Mouse (Mus musculus) liver, embryonic 14.5 days (tissue): Measurements from ENCODE around the gene Zfp617. TPM values are rescaled to one million over a fixed set of nuclear protein-coding genes. Genes with fewer than 3 reads are reported as not detected.
A peak's percentile ranks its signal among the peaks of the same experiment; 100 is the strongest.

Experiments
- ATAC-seq: fragments of 200-750 bp; cut with Nextera tagmentation; 2 replicates; pipeline ENCODE4 v1.8.0; 2017; ENCODE audit warnings: moderate number of reproducible peaks, mild to moderate bottlenecking, moderate library complexity; ENCODE audit not compliant: insufficient read depth
- DNase-seq, 3 experiments: peaks; one replicate each; pipeline ENCODE4 v3.0.0-alpha.2; 2012 to 2013; ENCODE audit warnings: low read depth in 3 of 3, low spot score in 3 of 3
- H3K27ac ChIP-seq: fragments of 300-500 bp; sonication (generic); 2 replicates; pipeline ENCODE4 v1.5.1; 2014; ENCODE audit warnings: moderate library complexity, mild to moderate bottlenecking, control low read depth, inconsistent platforms
- H3K27me3 ChIP-seq: fragments of 300-500 bp; sonication (generic); 2 replicates; pipeline ENCODE4 v1.6.1; 2014; ENCODE audit warnings: mild to moderate bottlenecking, low read length, moderate library complexity; ENCODE audit not compliant: control insufficient read depth, insufficient read depth
- H3K36me3 ChIP-seq: fragments of 300-500 bp; sonication (generic); replicated peaks from 2 replicates; pipeline ENCODE4 v1.6.1; 2014; ENCODE audit warnings: low read depth; ENCODE audit not compliant: control insufficient read depth, insufficient read depth
- H3K4me1 ChIP-seq, 2 experiments: fragments of 200-500 bp in 1 of 2; fragments of 300-500 bp in 1 of 2; sonication (generic) in 1 of 2; replicated peaks; 2 replicates each; pipeline ENCODE4 v1.6.1; 2012 to 2014; ENCODE audit warnings: antibody characterized with exemption in 1 of 2, inconsistent platforms in 1 of 2, low read length in 1 of 2; ENCODE audit not compliant: control insufficient read depth in 2 of 2, insufficient read depth in 2 of 2
- H3K4me2 ChIP-seq: fragments of 300-500 bp; sonication (generic); 2 replicates; pipeline ENCODE4 v1.6.1; 2014; ENCODE audit warnings: low read depth, mild to moderate bottlenecking, control low read depth, moderate library complexity
- H3K4me3 ChIP-seq, 2 experiments: fragments of 200-500 bp in 1 of 2; fragments of 300-500 bp in 1 of 2; sonication (generic) in 1 of 2; 2 replicates each; pipeline ENCODE4 v1.5.1; 2012 to 2014; ENCODE audit warnings: low read depth in 2 of 2, low read length in 2 of 2, mild to moderate bottlenecking in 2 of 2, control low read depth in 1 of 2, inconsistent platforms in 1 of 2, moderate library complexity in 1 of 2; ENCODE audit not compliant: insufficient read depth in 1 of 2
- H3K9ac ChIP-seq: fragments of 300-500 bp; sonication (generic); replicated peaks from 2 replicates; pipeline ENCODE4 v1.6.1; 2014; ENCODE audit warnings: mild to moderate bottlenecking, control low read depth, moderate library complexity
- H3K9me3 ChIP-seq: fragments of 300-500 bp; sonication (generic); 2 replicates; pipeline ENCODE4 v1.6.1; 2016; ENCODE audit warnings: low read length, mixed read lengths; ENCODE audit not compliant: control insufficient read depth
- CTCF ChIP-seq: IDR thresholded peaks from 2 replicates; pipeline ENCODE4 v1.5.1; 2016; ENCODE audit warnings: antibody characterized with exemption, low read depth, control low read depth
- EP300 ChIP-seq: IDR thresholded peaks from 2 replicates; pipeline ENCODE4 v1.6.1; 2016; ENCODE audit warnings: antibody characterized with exemption, low read depth
- WGBS: fragments of 180-500 bp; shearing (Covaris S2); extraction: QIAGEN DNeasy Blood & Tissue Kit; methylation state at CpG from one replicate; pipeline ENCODE4 v1.1.7; 2014; ENCODE audit not compliant: insufficient replicate concordance; 5-methylcytosine and 5-hydroxymethylcytosine counted together
- polyA plus RNA-seq, 2 experiments: library from polyadenylated mRNA; depleted of rRNA in 1 of 2; stranded (reverse) in 1 of 2; unstranded in 1 of 2; fragments of >200 nt; fragmentation: Nextera tagmentation in 1 of 2; extraction: Ambion mirVana in 1 of 2; gene quantifications; 2 replicates each; pipeline versions ENCODE4 v1.2.1 to v1.2.3; 2012 to 2014

Gene Zfp617
- polyA plus RNA-seq, 2 experiments, result 5.8 to 6.7 TPM

GRCm38 (mm10) chr8:71967261-71967660 is 58.8 kb downstream of the Zfp617 start:
- no peak for DNase-seq
- 92% methylated on average over 5 of the region's 5 CpGs for WGBS
- TF ChIP-seq EP300 (no peak), CTCF (no peak)
- ATAC-seq, result no peak
- H3K4me1 ChIP-seq, result no peaks in the 10 kb centered on the region
- H3K27ac ChIP-seq, result no peak overlapping the region
- H3K36me3 ChIP-seq, result peaks cover 30% of the 10 kb centered on the region
- peaks cover 3% of the 10 kb centered on the region for H3K9me3 ChIP-seq
- no peak overlapping the region for H3K4me3 ChIP-seq
- no peak overlapping the region for H3K4me2 ChIP-seq
- H3K9ac ChIP-seq, result no peak overlapping the region
- H3K27me3 ChIP-seq, result no peaks in the 10 kb centered on the region

- Histone ChIP-seq H3K4me1 (no peaks in the 10 kb centered on the region), H3K27ac (no peak overlapping the region), H3K9ac (no peak overlapping the region), H3K4me3 (no peak overlapping the region), H3K27me3 (no peaks in the 10 kb centered on the region), H3K36me3 (peaks cover 30% of the 10 kb centered on the region), H3K9me3 (peaks cover 3% of the 10 kb centered on the region), H3K4me2 (no peak overlapping the region)
- ATAC-seq, result no peak
- DNase-seq, result no peak
- 85% methylated on average over 6 of the region's 6 CpGs for WGBS
- TF ChIP-seq CTCF (no peak), EP300 (no peak)
Observed at GRCm38 (mm10) chr8:71968100-71968499, 59.7 kb downstream of the Zfp617 start.

- Histone ChIP-seq H3K4me1 (no peaks in the 10 kb centered on the region), H3K4me2 (no peak overlapping the region), H3K36me3 (peaks cover 30% of the 10 kb centered on the region), H3K9ac (no peak overlapping the region), H3K27ac (no peak overlapping the region), H3K27me3 (no peaks in the 10 kb centered on the region), H3K9me3 (peaks cover 3% of the 10 kb centered on the region), H3K4me3 (no peak overlapping the region)
- DNase-seq, result no peak
- TF ChIP-seq CTCF (no peak), EP300 (no peak)
- WGBS, result 87% methylated on average over 6 of the region's 6 CpGs
- no peak for ATAC-seq
Observed at GRCm38 (mm10) chr8:71968636-71969035, 60.2 kb downstream of the Zfp617 start.

DNA sequence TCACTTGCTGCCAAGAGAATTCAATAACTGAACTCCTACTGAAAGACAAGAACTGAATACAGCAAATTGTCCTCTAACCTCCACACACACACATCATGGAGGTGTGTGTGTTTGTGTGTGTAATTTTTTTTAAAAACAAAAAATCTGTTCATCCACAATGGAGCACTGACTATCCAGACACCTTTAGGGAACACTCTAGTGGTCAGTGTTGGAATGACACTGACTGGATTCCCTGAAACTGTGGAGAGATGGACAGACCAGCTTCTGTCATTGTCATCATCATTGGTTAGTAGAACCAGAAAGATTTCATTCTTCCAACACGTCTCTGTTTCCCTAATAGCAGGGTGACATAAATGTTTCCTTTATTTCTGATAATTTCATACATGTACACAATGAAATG is 63.5 kb downstream of the Zfp617 start:
- no peak overlapping the region for H3K27ac ChIP-seq
- no peak overlapping the region for H3K9ac ChIP-seq
- no peaks in the 10 kb centered on the region for H3K27me3 ChIP-seq
- peaks cover 16% of the 10 kb centered on the region for H3K36me3 ChIP-seq
- ATAC-seq (no peak), DNase-seq (no peak)
- no peak overlapping the region for H3K4me2 ChIP-seq
- WGBS, result 70% methylated on average over 1 of the region's 1 CpGs
- no peaks in the 10 kb centered on the region for H3K4me1 ChIP-seq
- TF ChIP-seq EP300, result no peak
- peak; percentile 57 for TF ChIP-seq CTCF
- H3K4me3 ChIP-seq, result no peak overlapping the region
- no peaks in the 10 kb centered on the region for H3K9me3 ChIP-seq

DNA sequence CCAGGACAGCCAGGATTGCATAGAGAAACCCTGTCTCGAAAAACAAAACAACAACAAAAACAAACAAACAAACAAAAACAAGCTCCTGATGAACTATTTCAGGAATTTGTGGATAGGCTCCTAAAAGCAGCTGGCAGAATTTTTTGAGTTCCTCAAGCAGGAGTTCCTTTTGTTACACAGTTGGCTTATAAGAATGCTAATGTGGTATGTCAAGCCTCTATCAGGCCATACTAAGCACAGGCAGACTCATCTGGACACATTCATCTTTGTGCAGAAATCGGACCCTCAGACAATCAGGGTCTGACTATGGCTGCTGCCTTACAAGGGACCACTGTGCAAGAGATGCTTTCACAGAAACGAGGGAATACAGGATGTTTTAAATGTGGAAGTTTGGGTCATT is 65.8 kb downstream of the Zfp617 start:
- 55% methylated on average over 3 of the region's 3 CpGs for whole genome bisulfite sequencing

More for the DNA sequence above, 65.8 kb downstream of the Zfp617 start:
- H3K27me3 ChIP-seq, result no peaks in the 10 kb centered on the region
- no peak for DNase-seq
- no peak overlapping the region for H3K27ac ChIP-seq
- H3K4me2 ChIP-seq, result no peak overlapping the region
- ATAC-seq, result no peak
- TF ChIP-seq CTCF, result no peak
- no peak for TF ChIP-seq EP300
- no peaks in the 10 kb centered on the region for H3K9me3 ChIP-seq
- no peak overlapping the region for H3K9ac ChIP-seq
- peaks cover under 1% of the 10 kb centered on the region for H3K36me3 ChIP-seq
- no peaks in the 10 kb centered on the region for H3K4me1 ChIP-seq
- H3K4me3 ChIP-seq, result no peak overlapping the region
